32 mouse cellular contexts compared by ENCODE assay signal in genomic region chr11:19073265-19073664, GRCm38 (mm10). TPM values are rescaled to one million over a fixed set of nuclear protein-coding genes. Genes with fewer than 3 reads are reported as not detected.
DNase-seq lines count a peak whose midpoint lies in the region; ATAC-seq and TF ChIP-seq lines count a peak whose summit lies in the region.
"Had no signal": no experiment of that assay in that cellular context is flagged by ENCODE, and none has a peak within 500 bp of the region (broad histone marks: within the 10 kb centered on the region; RNA-seq: fewer than 3 reads in every experiment).

No protein-coding gene starts in this region.

- ATAC-seq in midbrain, embryonic 11.5 days (ENCODE audit: low FRiP score) = peak; percentile 41; the same call in 1 of the 2 replicates
- no peak for ATAC-seq in midbrain, postnatal 0 days (ENCODE audit: low FRiP score)
- peak; percentile 67; the same call in 1 of the 2 replicates for ATAC-seq in forebrain, embryonic 14.5 days
- ATAC-seq in midbrain, embryonic 16.5 days = 0 out of 2 replicates have a peak, but pooled peaks have one; percentile 45
- ATAC-seq: intestine, embryonic 16.5 days had no signal

- H3K9me3 ChIP-seq in midbrain, embryonic 11.5 days (ENCODE audit: control insufficient read depth, low read length) = no peaks in the 10 kb centered on the region
- no peaks in the 10 kb centered on the region for H3K9me3 ChIP-seq in midbrain, postnatal 0 days (ENCODE audit: low read length)
- no peaks in the 10 kb centered on the region for H3K9me3 ChIP-seq in forebrain, embryonic 14.5 days (replicated peaks; ENCODE audit: control insufficient read depth, low read length)
- H3K9me3 ChIP-seq in midbrain, embryonic 16.5 days (replicated peaks; ENCODE audit: control insufficient read depth, low read length, poor library complexity, severe bottlenecking) = no peaks in the 10 kb centered on the region; the same call in 1 of the 2 replicates
- H3K9me3 ChIP-seq: embryonic facial prominence, embryonic 12.5 days; heart, embryonic 10.5 days; heart, embryonic 15.5 days; hindbrain, embryonic 12.5 days; neural tube, embryonic 12.5 days had no signal

- no peak overlapping the region for H3K4me2 ChIP-seq in midbrain, embryonic 11.5 days
- H3K4me2 ChIP-seq in midbrain, postnatal 0 days (ENCODE audit: low read depth, low read length, poor library complexity, severe bottlenecking) = no peak overlapping the region
- H3K4me2 ChIP-seq in forebrain, embryonic 14.5 days (ENCODE audit: low read length) = no peak overlapping the region
- no peak overlapping the region for H3K4me2 ChIP-seq in midbrain, embryonic 16.5 days (ENCODE audit: low read length)
- H3K4me2 ChIP-seq: embryonic facial prominence, embryonic 12.5 days; heart, embryonic 15.5 days; neural tube, embryonic 12.5 days had no signal

- peaks cover 5% of the 10 kb centered on the region; the same call in 1 of the 2 replicates for H3K4me1 ChIP-seq in midbrain, embryonic 11.5 days (ENCODE audit: control insufficient read depth, insufficient read depth, low read length)
- H3K4me1 ChIP-seq in midbrain, postnatal 0 days (ENCODE audit: insufficient read depth, low read length) = no peaks in the 10 kb centered on the region
- peaks cover 10% of the 10 kb centered on the region for H3K4me1 ChIP-seq in forebrain, embryonic 14.5 days (ENCODE audit: control insufficient read depth, insufficient read depth, low read length)
- no peaks in the 10 kb centered on the region for H3K4me1 ChIP-seq in midbrain, embryonic 16.5 days (ENCODE audit: control insufficient read depth, insufficient read depth, low read length)
- H3K4me1 ChIP-seq: embryonic facial prominence, embryonic 12.5 days; heart, embryonic 10.5 days; heart, embryonic 15.5 days had no signal

- DNase-seq in embryo, embryonic 11 days = peak; percentile 21
- no peak for DNase-seq in embryo, embryonic 10 days (ENCODE audit: low spot score)
- peak; percentile 83 for DNase-seq in midbrain, embryonic 11.5 days (ENCODE audit: low spot score, missing footprints)
- no peak for DNase-seq in midbrain, postnatal 0 days (ENCODE audit: low spot score)
- DNase-seq in forebrain, embryonic 14.5 days (ENCODE audit: low spot score) = no peak
- DNase-seq in left cerebral cortex, postnatal 10 days (ENCODE audit: extremely low spot score in 1 of 2, low spot score in 2 of 2) = no peak
- no peak for DNase-seq in urinary bladder, postnatal 14 days (ENCODE audit: low spot score)
- DNase-seq: adrenal gland, postnatal 25 days; cerebellum, adult 18-20 months; cerebellum, postnatal 14 days; gastrocnemius, postnatal 10 days; kidney, adult 8-10 months; kidney, postnatal 10 days; layer of hippocampus, adult 9-11 months; liver; lung, adult 2 months; lung, postnatal 10 days; retina, postnatal 1 day; right cerebral cortex, postnatal 14 days; thymus, postnatal 4 days had no signal

- H3K36me3 ChIP-seq in midbrain, embryonic 11.5 days (ENCODE audit: control insufficient read depth, insufficient read depth, low read length) = no peaks in the 10 kb centered on the region
- no peaks in the 10 kb centered on the region for H3K36me3 ChIP-seq in midbrain, postnatal 0 days (ENCODE audit: insufficient read depth, low read length)
- no peaks in the 10 kb centered on the region for H3K36me3 ChIP-seq in forebrain, embryonic 14.5 days (ENCODE audit: control insufficient read depth, insufficient read depth, low read length)
- H3K36me3 ChIP-seq in midbrain, embryonic 16.5 days (ENCODE audit: control insufficient read depth, insufficient read depth, low read length) = no peaks in the 10 kb centered on the region
- H3K36me3 ChIP-seq: embryonic facial prominence, embryonic 12.5 days; G1E; heart, embryonic 10.5 days; heart, embryonic 15.5 days; hindbrain, embryonic 12.5 days; neural tube, embryonic 12.5 days had no signal

- H3K27ac ChIP-seq in midbrain, embryonic 11.5 days (ENCODE audit: low read depth, low read length) = no peak overlapping the region
- H3K27ac ChIP-seq in midbrain, postnatal 0 days (ENCODE audit: low read depth, low read length) = no peak overlapping the region
- H3K27ac ChIP-seq in forebrain, embryonic 14.5 days (ENCODE audit: low read depth, low read length) = no peak overlapping the region
- no peak overlapping the region for H3K27ac ChIP-seq in midbrain, embryonic 16.5 days (ENCODE audit: low read length)
- H3K27ac ChIP-seq: embryonic facial prominence, embryonic 12.5 days; heart, embryonic 10.5 days; heart, embryonic 15.5 days; liver, embryonic 14.5 days; macrophage; neural tube, embryonic 12.5 days had no signal

- no peak overlapping the region for H3K9ac ChIP-seq in midbrain, embryonic 11.5 days (ENCODE audit: low read length)
- H3K9ac ChIP-seq in midbrain, postnatal 0 days (replicated peaks; ENCODE audit: low read length, poor library complexity, severe bottlenecking) = no peak overlapping the region
- no peak overlapping the region for H3K9ac ChIP-seq in forebrain, embryonic 14.5 days (ENCODE audit: low read length)
- no peak overlapping the region for H3K9ac ChIP-seq in midbrain, embryonic 16.5 days (ENCODE audit: low read depth, low read length)
- H3K9ac ChIP-seq: embryonic facial prominence, embryonic 12.5 days; heart, embryonic 15.5 days; hindbrain, embryonic 12.5 days; liver, embryonic 14.5 days; neural tube, embryonic 12.5 days had no signal

- no peak for TF ChIP-seq CTCF in midbrain, postnatal 0 days (IDR thresholded peaks at IDR 0.05)

- intact Hi-C loops in left cerebral cortex, postnatal 10 days (cut with DNase I) = no loop called here

- H3K27me3 ChIP-seq in midbrain, embryonic 11.5 days (ENCODE audit: control insufficient read depth, insufficient read depth, low read length) = no peaks in the 10 kb centered on the region
- no peaks in the 10 kb centered on the region for H3K27me3 ChIP-seq in midbrain, postnatal 0 days (ENCODE audit: insufficient read depth, low read length)
- H3K27me3 ChIP-seq in forebrain, embryonic 14.5 days (replicated peaks; ENCODE audit: control insufficient read depth, insufficient read depth, low read length) = no peaks in the 10 kb centered on the region
- H3K27me3 ChIP-seq in midbrain, embryonic 16.5 days (ENCODE audit: control insufficient read depth, insufficient read depth, low read depth, low read length) = no peaks in the 10 kb centered on the region
- H3K27me3 ChIP-seq: CH12.LX; embryonic facial prominence, embryonic 12.5 days; heart, embryonic 15.5 days; hindbrain, embryonic 12.5 days; neural tube, embryonic 12.5 days had no signal

- no peak overlapping the region for H3K4me3 ChIP-seq in midbrain, embryonic 11.5 days (ENCODE audit: low read depth, low read length)
- no peak overlapping the region for H3K4me3 ChIP-seq in midbrain, postnatal 0 days (ENCODE audit: low read depth, low read length)
- no peak overlapping the region for H3K4me3 ChIP-seq in forebrain, embryonic 14.5 days (ENCODE audit: low read depth, low read length)
- H3K4me3 ChIP-seq in midbrain, embryonic 16.5 days (ENCODE audit: low read depth, low read length) = no peak overlapping the region
- H3K4me3 ChIP-seq: embryonic facial prominence, embryonic 12.5 days; heart, embryonic 10.5 days; heart, embryonic 15.5 days; hindbrain, embryonic 12.5 days; myocyte; neural tube, embryonic 12.5 days had no signal

- WGBS in midbrain, embryonic 11.5 days = 21% methylated on average over 5 of the region's 5 CpGs
- 28% methylated on average over 5 of the region's 5 CpGs for WGBS in midbrain, postnatal 0 days
- WGBS in forebrain, embryonic 14.5 days = 21% methylated on average over 5 of the region's 5 CpGs
- 21% methylated on average over 5 of the region's 5 CpGs for WGBS in midbrain, embryonic 16.5 days

RNA-seq across cellular contexts. Expression of gene Meis1, which starts 54.5 kb away (rescaled TPM):
- polyA plus RNA-seq in midbrain, embryonic 11.5 days (2014; fragmentation: Nextera tagmentation; extraction: Ambion mirVana) = 39.4 and 39.6 TPM in 2 replicates
- 28.6 and 40.1 TPM in 2 replicates for total RNA-seq in midbrain, postnatal 0 days (2014; rRNA removed)
- 16.1 and 18.8 TPM in 2 replicates for polyA plus RNA-seq in midbrain, postnatal 0 days (2015; fragmentation: Nextera tagmentation; extraction: Ambion mirVana)
- polyA plus RNA-seq in forebrain, embryonic 14.5 days (2014; fragmentation: Nextera tagmentation; extraction: Ambion mirVana) = 19.2 and 20.1 TPM in 2 replicates
- 34.6 and 35.5 TPM in 2 replicates for polyA plus RNA-seq in midbrain, embryonic 16.5 days (2015; fragmentation: Nextera tagmentation; extraction: Ambion mirVana)
- 1 to 10 TPM; 4.0 to 6.9 TPM for total RNA-seq in left cerebral cortex, postnatal 10 days (2021)

Comparison
In these comparisons a context has a peak if more than half of its experiments do, and no peak if none do; other contexts are left out.
1. DNase-seq: peak in embryo, embryonic 11 days (single experiment) and midbrain, embryonic 11.5 days (single experiment); none in embryo, embryonic 10 days (single experiment), midbrain, postnatal 0 days (single experiment), forebrain, embryonic 14.5 days (single experiment), left cerebral cortex, postnatal 10 days (0 of 2) and urinary bladder, postnatal 14 days (single experiment).